Mouse (Mus musculus) neural tube, embryonic 11.5 days (tissue): Measurements from ENCODE around the gene Calm4. TPM values are rescaled to one million over a fixed set of nuclear protein-coding genes. Genes with fewer than 3 reads are reported as not detected.
"Not testable (repeated sequence)": the region's sequence is repeated elsewhere in the genome, so short reads cannot be mapped to it uniquely, and the experiment has no call there.

Source experiments
- ATAC-seq: fragments of 200-750 bp; cut with Nextera tagmentation; 2 replicates; pipeline ENCODE4 v1.8.0; 2017; ENCODE audit warnings: moderate number of reproducible peaks, mild to moderate bottlenecking, moderate TSS enrichment, moderate library complexity; ENCODE audit not compliant: insufficient read depth, low FRiP score, low TSS enrichment
- DNase-seq: peaks from one replicate; pipeline ENCODE4 v3.0.0-alpha.2; 2015; ENCODE audit warnings: low spot score
- H3K27ac ChIP-seq: fragments of 300-500 bp; sonication (generic); 2 replicates; pipeline ENCODE4 v1.5.1; 2014; ENCODE audit warnings: low read depth, mild to moderate bottlenecking, low read length
- H3K27me3 ChIP-seq: fragments of 300-500 bp; sonication (generic); 2 replicates; pipeline ENCODE4 v1.6.1; 2014; ENCODE audit warnings: mild to moderate bottlenecking, low read length, mixed read lengths; ENCODE audit not compliant: control insufficient read depth, insufficient read depth
- H3K36me3 ChIP-seq: fragments of 300-500 bp; sonication (generic); 2 replicates; pipeline ENCODE4 v1.6.1; 2014; ENCODE audit warnings: mild to moderate bottlenecking, low read length, moderate library complexity, mixed read lengths; ENCODE audit not compliant: control insufficient read depth, insufficient read depth
- H3K4me1 ChIP-seq: fragments of 300-500 bp; sonication (generic); 2 replicates; pipeline ENCODE4 v1.6.1; 2014; ENCODE audit warnings: low read length, mixed read lengths; ENCODE audit not compliant: control insufficient read depth, insufficient read depth
- H3K4me2 ChIP-seq: fragments of 300-500 bp; sonication (generic); 2 replicates; pipeline ENCODE4 v1.6.1; 2014; ENCODE audit warnings: low read depth, mild to moderate bottlenecking, moderate library complexity
- H3K4me3 ChIP-seq: fragments of 300-500 bp; sonication (generic); 2 replicates; pipeline ENCODE4 v1.5.1; 2014; ENCODE audit warnings: low read depth, low read length
- H3K9ac ChIP-seq: fragments of 300-500 bp; sonication (generic); 2 replicates; pipeline ENCODE4 v1.6.1; 2014; ENCODE audit warnings: mild to moderate bottlenecking, low read length
- H3K9me3 ChIP-seq: fragments of 300-500 bp; sonication (generic); 2 replicates; pipeline ENCODE4 v1.6.1; 2016; ENCODE audit warnings: low read length; ENCODE audit not compliant: control insufficient read depth
- WGBS: fragments of 180-500 bp; shearing (Covaris S2); extraction: QIAGEN DNeasy Blood & Tissue Kit; methylation state at CpG from one replicate; pipeline ENCODE4 v1.1.7; 2014; 5-methylcytosine and 5-hydroxymethylcytosine counted together
- polyA plus RNA-seq: library from polyadenylated mRNA; unstranded; fragments of >200 nt; fragmentation: Nextera tagmentation; extraction: Ambion mirVana; gene quantifications from 2 replicates; pipeline ENCODE4 v1.2.1, GENCODE M21; 2014

The Calm4 gene
- polyA plus RNA-seq, 1 experiment from 2014 or later = not detected

GRCm38 (mm10) chr13:3840662-3841061, 3.1 kb downstream of the Calm4 start:
- H3K4me2 ChIP-seq, H3K9me3 ChIP-seq, H3K4me3 ChIP-seq, H3K27me3 ChIP-seq, H3K27ac ChIP-seq, H3K9ac ChIP-seq, H3K4me1 ChIP-seq, ATAC-seq, H3K36me3 ChIP-seq, DNase-seq: not testable (repeated sequence)

DNA sequence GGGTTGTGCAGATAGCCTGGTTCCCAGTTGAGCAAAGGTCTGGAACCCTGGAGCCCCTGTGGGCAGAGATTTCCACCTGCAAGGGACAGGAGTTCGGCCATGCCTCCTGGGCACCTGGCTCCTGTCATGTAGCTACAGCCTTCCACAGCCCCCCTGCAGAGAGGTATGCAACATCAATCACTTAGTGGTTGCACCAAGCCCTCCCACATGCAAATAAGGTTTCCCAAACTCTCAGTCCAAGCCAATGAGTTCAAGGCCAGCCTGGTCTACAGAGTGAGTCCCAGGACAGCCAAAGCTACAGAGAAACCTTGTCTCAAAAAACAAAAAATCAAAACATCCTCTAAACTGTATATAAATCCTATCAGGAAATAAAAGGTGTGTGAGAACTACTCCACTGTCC, 12.8 kb downstream of the Calm4 start:
- H3K9ac ChIP-seq = no peak overlapping the region
- no peaks in the 10 kb centered on the region for H3K4me1 ChIP-seq
- 100% methylated on average over 1 of the region's 1 CpGs for WGBS
- H3K27me3 ChIP-seq = no peaks in the 10 kb centered on the region
- DNase-seq (no peak), ATAC-seq (no peak)
- no peak overlapping the region for H3K27ac ChIP-seq
- no peak overlapping the region for H3K4me2 ChIP-seq
- no peaks in the 10 kb centered on the region for H3K9me3 ChIP-seq
- no peak overlapping the region for H3K4me3 ChIP-seq
- no peaks in the 10 kb centered on the region for H3K36me3 ChIP-seq

GRCm38 (mm10) chr13:3853648-3854333, 16.2 kb downstream of the Calm4 start, which contains the start of gene Calm5:
Gene Calm5 (plus strand): TSS chr13:3854173.
- not testable (repeated sequence) for DNase-seq, H3K4me3 ChIP-seq, ATAC-seq, H3K4me2 ChIP-seq, H3K9me3 ChIP-seq, H3K4me1 ChIP-seq, H3K9ac ChIP-seq, H3K27ac ChIP-seq, H3K27me3 ChIP-seq, H3K36me3 ChIP-seq
- WGBS = 82% methylated on average over 3 of the region's 3 CpGs

DNA sequence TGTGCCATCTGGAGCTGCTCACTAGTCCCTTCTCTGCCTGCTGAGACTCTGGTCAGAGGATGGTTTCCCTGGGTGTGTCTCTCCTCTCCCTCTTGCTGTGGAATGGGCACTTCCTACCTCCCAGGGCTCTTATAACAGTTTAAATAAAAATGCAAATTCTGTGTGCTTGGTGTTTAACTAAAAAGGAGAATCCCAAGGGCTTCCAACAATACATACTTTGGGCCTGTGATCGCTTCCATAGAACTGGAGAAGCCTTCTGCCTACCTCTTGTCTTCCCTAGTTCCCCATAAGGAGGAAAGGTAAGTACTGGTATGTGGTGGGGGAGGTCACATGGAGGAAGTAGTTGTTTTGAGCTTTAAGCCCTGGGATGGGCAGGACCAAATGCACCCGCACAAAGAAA, 17.3 kb downstream of the Calm4 start:
- Histone ChIP-seq H3K27me3 (no peaks in the 10 kb centered on the region), H3K9me3 (no peaks in the 10 kb centered on the region), H3K4me1 (no peaks in the 10 kb centered on the region), H3K4me2 (no peak overlapping the region), H3K27ac (no peak overlapping the region), H3K9ac (no peak overlapping the region), H3K4me3 (no peak overlapping the region), H3K36me3 (no peaks in the 10 kb centered on the region)
- ATAC-seq (no peak), DNase-seq (no peak)
- WGBS = 84% methylated on average over 2 of the region's 2 CpGs

GRCm38 (mm10) chr13:3856252-3856651, 18.7 kb downstream of the Calm4 start:
- H3K9ac ChIP-seq = no peak overlapping the region
- H3K4me1 ChIP-seq = no peaks in the 10 kb centered on the region
- no peak overlapping the region for H3K4me3 ChIP-seq
- H3K36me3 ChIP-seq = no peaks in the 10 kb centered on the region
- DNase-seq = no peak
- H3K9me3 ChIP-seq = no peaks in the 10 kb centered on the region
- H3K27ac ChIP-seq = no peak overlapping the region
- no peak for ATAC-seq
- 87% methylated on average over 1 of the region's 1 CpGs for WGBS
- no peak overlapping the region for H3K4me2 ChIP-seq
- no peaks in the 10 kb centered on the region for H3K27me3 ChIP-seq

GRCm38 (mm10) chr13:3861251-3861650, 23.7 kb downstream of the Calm4 start:
- WGBS = 92% methylated on average over 8 of the region's 8 CpGs
- H3K36me3 ChIP-seq = no peaks in the 10 kb centered on the region
- ATAC-seq (no peak), DNase-seq (no peak)
- no peaks in the 10 kb centered on the region for H3K4me1 ChIP-seq
- H3K27me3 ChIP-seq = no peaks in the 10 kb centered on the region
- H3K9me3 ChIP-seq = no peaks in the 10 kb centered on the region
- H3K4me2 ChIP-seq = no peak overlapping the region
- no peak overlapping the region for H3K4me3 ChIP-seq
- H3K9ac ChIP-seq = no peak overlapping the region
- no peak overlapping the region for H3K27ac ChIP-seq

GRCm38 (mm10) chr13:3862325-3862724, 24.8 kb downstream of the Calm4 start:
- DNase-seq (no peak), ATAC-seq (no peak)
- Histone ChIP-seq H3K27ac (no peak overlapping the region), H3K4me3 (no peak overlapping the region), H3K4me2 (no peak overlapping the region), H3K27me3 (no peaks in the 10 kb centered on the region), H3K4me1 (no peaks in the 10 kb centered on the region), H3K9me3 (no peaks in the 10 kb centered on the region), H3K9ac (no peak overlapping the region), H3K36me3 (no peaks in the 10 kb centered on the region)
- 80% methylated on average over 3 of the region's 3 CpGs for WGBS

GRCm38 (mm10) chr13:3862922-3863580, 25.5 kb downstream of the Calm4 start:
- Histone ChIP-seq H3K4me3 (no peak overlapping the region), H3K4me2 (no peak overlapping the region), H3K27me3 (no peaks in the 10 kb centered on the region), H3K4me1 (no peaks in the 10 kb centered on the region), H3K9ac (no peak overlapping the region), H3K27ac (no peak overlapping the region), H3K36me3 (no peaks in the 10 kb centered on the region), H3K9me3 (no peaks in the 10 kb centered on the region)
- DNase-seq (no peak), ATAC-seq (no peak)
- 92% methylated on average over 10 of the region's 10 CpGs for WGBS
